Mouse (Mus musculus) cerebellum, postnatal 10 days (tissue): ENCODE results near the gene Hipk1.

ENCODE experiments used
- DNase-seq, 2 experiments: peaks; one replicate each; pipeline ENCODE4 v3.0.0; 2021; ENCODE audit warnings: mixed read lengths in 2 of 2

Gene Hipk1

GRCm38 (mm10) chr3:103714942-103715341, 76.4 kb downstream of the Hipk1 start:
- DNase-seq: no peak

- DNase-seq: peak; percentile 52 to 72
These were observed 77.0 kb downstream of the Hipk1 start for GRCm38 (mm10) chr3:103714236-103714875.

GRCm38 (mm10) chr3:103712196-103712595, 79.2 kb downstream of the Hipk1 start:
- DNase-seq: no peak

GRCm38 (mm10) chr3:103709470-103710040, 81.8 kb downstream of the Hipk1 start:
- DNase-seq: peak in 1 of 2 experiments; percentile 30

GRCm38 (mm10) chr3:103705426-103705825, 85.9 kb downstream of the Hipk1 start:
- no peak for DNase-seq

GRCm38 (mm10) chr3:103704661-103705060, 86.7 kb downstream of the Hipk1 start:
- DNase-seq: peak; percentile 79 to 81

GRCm38 (mm10) chr3:103696388-103696925, 94.9 kb downstream of the Hipk1 start:
- no peak for DNase-seq

- no peak for DNase-seq
These were observed 95.8 kb downstream of the Hipk1 start for GRCm38 (mm10) chr3:103695556-103695955.

GRCm38 (mm10) chr3:103690506-103690905, 100.9 kb downstream of the Hipk1 start:
- peak; percentile 29 to 41 for DNase-seq
